In the genomic region with DNA sequence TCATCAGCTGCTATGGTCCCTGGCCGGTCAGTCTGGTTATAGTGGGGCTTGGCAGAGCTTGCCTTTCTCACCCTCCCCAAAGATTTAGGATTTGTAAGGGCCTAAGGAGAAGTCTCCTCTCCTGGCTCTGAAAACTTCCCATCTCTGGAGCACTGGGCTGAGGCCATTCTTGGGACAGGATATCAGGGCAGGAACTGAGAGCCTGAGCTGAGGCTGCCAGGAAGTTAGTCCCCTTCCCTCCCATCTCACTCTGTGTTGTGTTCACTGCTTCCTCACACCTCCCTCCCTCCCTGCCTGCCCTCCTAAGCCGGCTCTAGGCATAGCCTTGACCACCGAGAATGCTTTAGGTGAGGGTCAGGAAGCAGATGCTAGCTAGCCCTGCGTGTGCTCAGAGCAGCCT, we compare ENCODE assay signal across 9 mouse cellular contexts. TPM values are rescaled to one million over a fixed set of nuclear protein-coding genes. Genes with fewer than 3 reads are reported as not detected.
DNase-seq lines count a peak whose midpoint lies in the region; ATAC-seq and TF ChIP-seq lines count a peak whose summit lies in the region.
"Had no signal": no experiment of that assay in that cellular context is flagged by ENCODE, and none has a peak within 500 bp of the region (broad histone marks: within the 10 kb centered on the region; RNA-seq: fewer than 3 reads in every experiment).

No protein-coding gene starts in this region.

- H3K4me2 ChIP-seq in heart, embryonic 11.5 days, result peak overlapping the region; percentile 3; the same call in 1 of the 2 replicates
- H3K4me2 ChIP-seq in limb, embryonic 12.5 days, result peak overlapping the region; percentile 76
- peak overlapping the region; percentile 66; the same call in 1 of the 2 replicates for H3K4me2 ChIP-seq in stomach, embryonic 16.5 days (ENCODE audit: low read depth, low read length)

- H3K4me3 ChIP-seq in E14TG2a.4 (replicated peaks; ENCODE audit: low read length), result peak overlapping the region; percentile 35
- H3K4me3 ChIP-seq in heart, embryonic 11.5 days (ENCODE audit: low read depth, low read length), result no peak overlapping the region
- H3K4me3 ChIP-seq in limb, embryonic 12.5 days (replicated peaks), result no peak overlapping the region
- no peak overlapping the region for H3K4me3 ChIP-seq in stomach, embryonic 16.5 days (replicated peaks; ENCODE audit: low read length)

- no peak for ATAC-seq in heart, embryonic 11.5 days (replicated peaks; ENCODE audit: insufficient number of reproducible peaks, low FRiP score, low TSS enrichment)
- ATAC-seq in limb, embryonic 12.5 days (ENCODE audit: insufficient number of reproducible peaks, insufficient read depth, low FRiP score, low TSS enrichment, low read depth), result no peak
- ATAC-seq in stomach, embryonic 16.5 days (ENCODE audit: insufficient read depth, low FRiP score), result no peak

- H3K27me3 ChIP-seq in E14TG2a.4 (ENCODE audit: insufficient read depth, low read length), result peaks cover 6% of the 10 kb centered on the region
- no peaks in the 10 kb centered on the region for H3K27me3 ChIP-seq in heart, embryonic 11.5 days (ENCODE audit: control insufficient read depth, insufficient read depth, low read length)
- H3K27me3 ChIP-seq in limb, embryonic 12.5 days, result no peaks in the 10 kb centered on the region
- no peaks in the 10 kb centered on the region for H3K27me3 ChIP-seq in stomach, embryonic 16.5 days (ENCODE audit: control insufficient read depth, insufficient read depth, low read length)

- peaks cover 36% of the 10 kb centered on the region for H3K36me3 ChIP-seq in E14TG2a.4 (ENCODE audit: insufficient read depth, low read length)
- H3K36me3 ChIP-seq in heart, embryonic 11.5 days (ENCODE audit: control insufficient read depth, insufficient read depth, low read length), result peaks cover 8% of the 10 kb centered on the region; the same call in 1 of the 2 replicates
- H3K36me3 ChIP-seq in limb, embryonic 12.5 days, result peaks cover 40% of the 10 kb centered on the region
- peaks cover 5% of the 10 kb centered on the region; the same call in 1 of the 2 replicates for H3K36me3 ChIP-seq in stomach, embryonic 16.5 days (ENCODE audit: control insufficient read depth, insufficient read depth, low read length)

- no peak overlapping the region for H3K9ac ChIP-seq in heart, embryonic 11.5 days (ENCODE audit: low read depth, low read length)
- no peak overlapping the region for H3K9ac ChIP-seq in limb, embryonic 12.5 days (replicated peaks)
- peak overlapping the region; percentile 43; the same call in 1 of the 2 replicates for H3K9ac ChIP-seq in stomach, embryonic 16.5 days (ENCODE audit: low read length)

- DNase-seq in 416B (ENCODE audit: low read depth), result peak; percentile 21
- DNase-seq in adrenal gland, postnatal 25 days, result no peak
- DNase-seq in gastrocnemius, postnatal 25 days, result no peak
- no peak for DNase-seq in layer of hippocampus, adult 11-12 months (ENCODE audit: low spot score)

- peaks cover 72% of the 10 kb centered on the region for H3K4me1 ChIP-seq in E14TG2a.4 (replicated peaks; ENCODE audit: low read depth, low read length)
- H3K4me1 ChIP-seq in heart, embryonic 11.5 days (ENCODE audit: control insufficient read depth, insufficient read depth, low read length), result peaks cover 59% of the 10 kb centered on the region
- H3K4me1 ChIP-seq in limb, embryonic 12.5 days (replicated peaks), result peaks cover 69% of the 10 kb centered on the region
- peaks cover 71% of the 10 kb centered on the region for H3K4me1 ChIP-seq in stomach, embryonic 16.5 days (ENCODE audit: control insufficient read depth, insufficient read depth, low read length)

- H3K27ac ChIP-seq in heart, embryonic 11.5 days (ENCODE audit: low read depth, low read length), result peak overlapping the region; percentile 82
- peak overlapping the region; percentile 83 for H3K27ac ChIP-seq in limb, embryonic 12.5 days
- H3K27ac ChIP-seq in stomach, embryonic 16.5 days (ENCODE audit: low read length), result peak overlapping the region; percentile 43
- H3K27ac ChIP-seq: macrophage had no signal

- no peaks in the 10 kb centered on the region for H3K9me3 ChIP-seq in E14TG2a.4 (ENCODE audit: low read length)
- no peaks in the 10 kb centered on the region for H3K9me3 ChIP-seq in heart, embryonic 11.5 days (replicated peaks; ENCODE audit: control insufficient read depth, low read length)
- no peaks in the 10 kb centered on the region for H3K9me3 ChIP-seq in limb, embryonic 12.5 days
- H3K9me3 ChIP-seq in stomach, embryonic 16.5 days (replicated peaks; ENCODE audit: control insufficient read depth, low read length), result no peaks in the 10 kb centered on the region

- no peak for TF ChIP-seq CTCF in E14TG2a.4 (conservative IDR thresholded peaks at IDR 0.05; ENCODE audit: low read length)

- WGBS in heart, embryonic 11.5 days (ENCODE audit: insufficient replicate concordance), result 11% methylated on average over 4 of the region's 4 CpGs
- 6% methylated on average over 4 of the region's 4 CpGs for WGBS in limb, embryonic 12.5 days
- 17% methylated on average over 4 of the region's 4 CpGs for WGBS in stomach, embryonic 16.5 days

RNA-seq across cellular contexts. Expression of gene Pea15a, which starts 3.0 kb away (rescaled TPM):
- polyA plus RNA-seq in heart, embryonic 11.5 days (2014; fragmentation: Nextera tagmentation; extraction: Ambion mirVana), result 121 and 147 TPM in 2 replicates
- polyA plus RNA-seq in limb, embryonic 12.5 days (2016; fragmentation: Nextera tagmentation; extraction: Ambion mirVana), result 69.5 and 76.5 TPM in 2 replicates
- polyA plus RNA-seq in stomach, embryonic 16.5 days (2015; fragmentation: Nextera tagmentation; extraction: Ambion mirVana), result 131 and 148 TPM in 2 replicates
- 48.3 and 52.1 TPM in 2 replicates for total RNA-seq in adrenal gland, postnatal 25 days (2021)
- 10 to 100 TPM; 32.6 to 33.3 TPM for total RNA-seq in gastrocnemius, postnatal 25 days (2021)

RNA-seq across cellular contexts. Expression of gene Casq1, which starts 16.1 kb away (rescaled TPM):
- 205 and 230 TPM in 2 replicates for polyA plus RNA-seq in heart, embryonic 11.5 days (2014; fragmentation: Nextera tagmentation; extraction: Ambion mirVana)
- polyA plus RNA-seq in limb, embryonic 12.5 days (2016; fragmentation: Nextera tagmentation; extraction: Ambion mirVana), result 2.9 and 4.1 TPM in 2 replicates
- polyA plus RNA-seq in stomach, embryonic 16.5 days (2015; fragmentation: Nextera tagmentation; extraction: Ambion mirVana), result 26.1 and 53.9 TPM in 2 replicates
- total RNA-seq in adrenal gland, postnatal 25 days (2021), result 1.00 TPM in 1 of 2 replicates, not detected in the other
- total RNA-seq in gastrocnemius, postnatal 25 days (2021), result 1,000 to 10,000 TPM; 5,450 to 5,866 TPM
- polyA plus RNA-seq: macrophage had no signal

RNA-seq across cellular contexts. Expression of gene Atp1a4, which starts 54.6 kb away (rescaled TPM):
- 0.31 and 0.35 TPM in 2 replicates for polyA plus RNA-seq in heart, embryonic 11.5 days (2014; fragmentation: Nextera tagmentation; extraction: Ambion mirVana)
- polyA plus RNA-seq in limb, embryonic 12.5 days (2016; fragmentation: Nextera tagmentation; extraction: Ambion mirVana), result not detected in 2 replicates
- 0.04 TPM in 1 of 2 replicates, not detected in the other for polyA plus RNA-seq in stomach, embryonic 16.5 days (2015; fragmentation: Nextera tagmentation; extraction: Ambion mirVana)
- total RNA-seq in adrenal gland, postnatal 25 days (2021), result 0.88 and 2.3 TPM in 2 replicates
- total RNA-seq in gastrocnemius, postnatal 25 days (2021), result under 1 TPM; 0.59 to 0.88 TPM
- polyA plus RNA-seq: macrophage had no signal

RNA-seq across cellular contexts. Expression of gene Dcaf8, which starts 55.7 kb away (rescaled TPM):
- 85.4 and 105 TPM in 2 replicates for polyA plus RNA-seq in heart, embryonic 11.5 days (2014; fragmentation: Nextera tagmentation; extraction: Ambion mirVana)
- polyA plus RNA-seq in limb, embryonic 12.5 days (2016; fragmentation: Nextera tagmentation; extraction: Ambion mirVana), result 179 TPM in 2 replicates
- polyA plus RNA-seq in stomach, embryonic 16.5 days (2015; fragmentation: Nextera tagmentation; extraction: Ambion mirVana), result 120 and 123 TPM in 2 replicates
- total RNA-seq in adrenal gland, postnatal 25 days (2021), result 130 and 169 TPM in 2 replicates
- total RNA-seq in gastrocnemius, postnatal 25 days (2021), result 100 to 1,000 TPM; 131 to 159 TPM

RNA-seq across cellular contexts. Expression of gene Igsf8, which starts 57.9 kb away (rescaled TPM):
- 22.8 and 24.0 TPM in 2 replicates for polyA plus RNA-seq in heart, embryonic 11.5 days (2014; fragmentation: Nextera tagmentation; extraction: Ambion mirVana)
- polyA plus RNA-seq in limb, embryonic 12.5 days (2016; fragmentation: Nextera tagmentation; extraction: Ambion mirVana), result 44.1 and 45.9 TPM in 2 replicates
- 27.8 and 35.0 TPM in 2 replicates for polyA plus RNA-seq in stomach, embryonic 16.5 days (2015; fragmentation: Nextera tagmentation; extraction: Ambion mirVana)
- total RNA-seq in adrenal gland, postnatal 25 days (2021), result 33.7 and 48.7 TPM in 2 replicates
- 10 to 100 TPM in 1 of 2 experiments, 1 to 10 TPM in 1; 9.2 to 10.7 TPM for total RNA-seq in gastrocnemius, postnatal 25 days (2021)

Comparison
In these comparisons a context has a peak if more than half of its experiments do, and no peak if none do; other contexts are left out.
1. H3K4me2 ChIP-seq: peak in every context shown above with its lines; median percentile 76 in limb, embryonic 12.5 days; 66 in stomach, embryonic 16.5 days; 3 in heart, embryonic 11.5 days.